ENCODE assay signal across 23 mouse cellular contexts in genomic region chr2:32389157-32389556, GRCm38 (mm10).
"Had no signal": no experiment of that assay in that cellular context is flagged by ENCODE, and none has a peak within 500 bp of the region (broad histone marks: within the 10 kb centered on the region; RNA-seq: fewer than 3 reads in every experiment).

No protein-coding gene starts in this region.

- H3K27ac ChIP-seq: intestine, embryonic 15.5 days; kidney, embryonic 15.5 days; left cerebral cortex, adult 2 months; limb, embryonic 12.5 days; limb, embryonic 15.5 days; liver, embryonic 13.5 days; lung, embryonic 15.5 days; macrophage; midbrain, embryonic 12.5 days; midbrain, embryonic 15.5 days; neural tube, embryonic 12.5 days; neural tube, embryonic 15.5 days; stomach, embryonic 15.5 days had no signal

- H3K4me1 ChIP-seq: intestine, embryonic 15.5 days; lung, embryonic 15.5 days; midbrain, embryonic 12.5 days; midbrain, embryonic 15.5 days; neural tube, embryonic 12.5 days; neural tube, embryonic 15.5 days; stomach, embryonic 15.5 days had no signal

- H3K36me3 ChIP-seq: intestine, embryonic 15.5 days; kidney, embryonic 15.5 days; limb, embryonic 12.5 days; limb, embryonic 15.5 days; liver, embryonic 13.5 days; lung, embryonic 15.5 days; midbrain, embryonic 12.5 days; midbrain, embryonic 15.5 days; neural tube, embryonic 12.5 days; neural tube, embryonic 15.5 days; stomach, embryonic 15.5 days had no signal

- DNase-seq: kidney, adult 11 months; kidney, adult 8-10 months; kidney, postnatal 10 days; kidney, postnatal 36 days; layer of hippocampus, postnatal 36 days; liver, embryonic 13.5 days; lung, adult 18-20 months; retina, postnatal 1 day; right cerebral cortex, postnatal 25 days; spleen, adult 18-20 months; thymus, postnatal 25 days had no signal

- H3K4me2 ChIP-seq: intestine, embryonic 15.5 days; kidney, embryonic 15.5 days; limb, embryonic 12.5 days; limb, embryonic 15.5 days; liver, embryonic 13.5 days; lung, embryonic 15.5 days; midbrain, embryonic 12.5 days; midbrain, embryonic 15.5 days; neural tube, embryonic 12.5 days; neural tube, embryonic 15.5 days; stomach, embryonic 15.5 days had no signal

- H3K9me3 ChIP-seq: intestine, embryonic 15.5 days; kidney, embryonic 15.5 days; limb, embryonic 12.5 days; limb, embryonic 15.5 days; liver, embryonic 13.5 days; lung, embryonic 15.5 days; midbrain, embryonic 12.5 days; midbrain, embryonic 15.5 days; neural tube, embryonic 12.5 days; neural tube, embryonic 15.5 days; stomach, embryonic 15.5 days had no signal

- ATAC-seq: intestine, embryonic 15.5 days; midbrain, embryonic 15.5 days had no signal

- H3K4me3 ChIP-seq: intestine, embryonic 15.5 days; kidney, embryonic 15.5 days; left cerebral cortex, adult 2 months; limb, embryonic 12.5 days; limb, embryonic 15.5 days; liver, embryonic 13.5 days; lung, embryonic 15.5 days; midbrain, embryonic 12.5 days; midbrain, embryonic 15.5 days; neural tube, embryonic 12.5 days; neural tube, embryonic 15.5 days; stomach, embryonic 15.5 days had no signal

- H3K9ac ChIP-seq: intestine, embryonic 15.5 days; kidney, embryonic 15.5 days; limb, embryonic 12.5 days; limb, embryonic 15.5 days; liver, embryonic 13.5 days; lung, embryonic 15.5 days; midbrain, embryonic 12.5 days; midbrain, embryonic 15.5 days; neural tube, embryonic 12.5 days; neural tube, embryonic 15.5 days; stomach, embryonic 15.5 days had no signal

- H3K27me3 ChIP-seq: intestine, embryonic 15.5 days; kidney, embryonic 15.5 days; limb, embryonic 12.5 days; limb, embryonic 15.5 days; lung, embryonic 15.5 days; midbrain, embryonic 15.5 days; stomach, embryonic 15.5 days had no signal
